Mouse (Mus musculus) erythroblast, embryonic 14.5 days (primary cell): ENCODE data around the gene Rexo1.

Experiments
- GATA1 ChIP-seq: IDR thresholded peaks from 2 replicates; pipeline ENCODE4 v1.6.1; 2012; ENCODE audit warnings: low read length, inconsistent platforms, mixed read lengths
- TAL1 ChIP-seq: IDR thresholded peaks from 3 replicates; pipeline ENCODE4 v1.6.1; 2012; ENCODE audit warnings: low read length, inconsistent platforms, mixed read lengths

- TF ChIP-seq GATA1 (no peak), TAL1 (no peak)
Measured at GRCm38 (mm10) chr10:80547539-80547938, 13.8 kb downstream of the Rexo1 start.
